Mouse (Mus musculus): ENCODE results near the gene Tmem121b. TPM values are rescaled to one million over a fixed set of nuclear protein-coding genes. Genes with fewer than 3 reads are reported as not detected.

Tmem121b gene
- polyA plus RNA-seq, 2 experiments = 0.21 to 0.52 TPM

DNA sequence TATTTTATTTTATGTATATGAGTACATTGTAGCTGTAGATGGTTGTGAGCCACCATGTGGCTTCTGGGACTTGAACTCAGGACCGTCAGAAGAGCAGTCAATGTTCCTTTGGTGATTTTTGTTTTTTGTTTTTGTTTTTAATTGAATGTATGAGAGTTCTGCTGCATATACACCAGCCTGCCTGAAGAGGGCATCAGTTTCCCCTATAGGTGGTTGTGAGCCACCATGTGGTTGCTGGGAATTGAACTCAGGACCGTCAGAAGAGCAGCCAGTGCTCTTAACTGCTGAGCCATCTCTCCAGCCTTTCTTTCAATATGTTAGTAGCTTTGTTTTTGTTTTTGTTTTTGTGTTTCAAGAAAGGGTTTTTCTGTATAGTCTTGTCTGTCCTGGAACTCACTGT is 42.7 kb upstream of the Tmem121b start:
- Histone ChIP-seq H3K4me3 (replicated peaks; ENCODE audit: low read length) (no peak overlapping the region), H3K27me3 (ENCODE audit: control insufficient read depth, insufficient read depth, low read length) (no peaks in the 10 kb centered on the region), H3K9ac (ENCODE audit: low read depth, low read length, severe bottlenecking) (no peak overlapping the region), H3K4me1 (ENCODE audit: control insufficient read depth, insufficient read depth, low read length) (peaks cover 4% of the 10 kb centered on the region; the same call in 1 of the 2 replicates), H3K27ac (replicated peaks; ENCODE audit: low read depth, low read length) (no peak overlapping the region), H3K9me3 (ENCODE audit: control insufficient read depth, low read length) (no peaks in the 10 kb centered on the region), H3K36me3 (ENCODE audit: control insufficient read depth, insufficient read depth, low read length) (no peaks in the 10 kb centered on the region), H3K4me2 (replicated peaks; ENCODE audit: low read depth, low read length, severe bottlenecking) (no peak overlapping the region)
- no peak for ATAC-seq (ENCODE audit: low FRiP score, low read depth)
- WGBS = 77% methylated on average over 2 of the region's 2 CpGs
- TF ChIP-seq POLR2A (IDR thresholded peaks at IDR 0.05; ENCODE audit: borderline replicate concordance, extremely low read depth, insufficient read depth, insufficient read length) = no peak
- DNase-seq (ENCODE audit: low spot score) = no peak

DNA sequence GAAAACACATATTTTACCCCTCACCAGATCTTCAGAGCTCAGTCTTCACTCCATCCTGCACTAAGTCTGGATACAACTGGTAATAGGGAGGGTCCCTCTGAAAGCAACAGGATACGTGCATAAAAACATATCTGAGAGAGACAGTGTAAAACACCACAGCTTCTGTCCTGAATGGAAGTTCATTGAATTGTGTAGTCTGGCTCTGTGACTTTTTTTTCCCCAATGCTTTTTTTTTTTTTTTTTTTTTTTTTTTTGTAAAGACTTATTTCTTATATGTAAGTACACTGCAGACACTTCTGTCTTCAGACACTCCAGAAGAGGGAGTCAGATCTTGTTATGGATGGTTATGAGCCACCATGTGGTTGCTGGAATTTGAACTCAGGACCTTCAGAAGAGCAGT is 39.0 kb upstream of the Tmem121b start:
- no peak for TF ChIP-seq POLR2A (IDR thresholded peaks at IDR 0.05; ENCODE audit: borderline replicate concordance, extremely low read depth, insufficient read depth, insufficient read length)
- Histone ChIP-seq H3K4me1 (ENCODE audit: control insufficient read depth, insufficient read depth, low read length) (peaks cover 10% of the 10 kb centered on the region), H3K36me3 (ENCODE audit: control insufficient read depth, insufficient read depth, low read length) (no peaks in the 10 kb centered on the region; the same call in 1 of the 2 replicates), H3K4me3 (replicated peaks; ENCODE audit: low read length) (no peak overlapping the region), H3K9ac (ENCODE audit: low read depth, low read length, severe bottlenecking) (no peak overlapping the region), H3K27ac (replicated peaks; ENCODE audit: low read depth, low read length) (no peak overlapping the region), H3K27me3 (ENCODE audit: control insufficient read depth, insufficient read depth, low read length) (no peaks in the 10 kb centered on the region), H3K9me3 (ENCODE audit: control insufficient read depth, low read length) (no peaks in the 10 kb centered on the region), H3K4me2 (replicated peaks; ENCODE audit: low read depth, low read length, severe bottlenecking) (no peak overlapping the region)
- no peak for ATAC-seq (ENCODE audit: low FRiP score, low read depth)
- WGBS = 80% methylated on average over 1 of the region's 1 CpGs
- no peak for DNase-seq (ENCODE audit: low spot score)

DNA sequence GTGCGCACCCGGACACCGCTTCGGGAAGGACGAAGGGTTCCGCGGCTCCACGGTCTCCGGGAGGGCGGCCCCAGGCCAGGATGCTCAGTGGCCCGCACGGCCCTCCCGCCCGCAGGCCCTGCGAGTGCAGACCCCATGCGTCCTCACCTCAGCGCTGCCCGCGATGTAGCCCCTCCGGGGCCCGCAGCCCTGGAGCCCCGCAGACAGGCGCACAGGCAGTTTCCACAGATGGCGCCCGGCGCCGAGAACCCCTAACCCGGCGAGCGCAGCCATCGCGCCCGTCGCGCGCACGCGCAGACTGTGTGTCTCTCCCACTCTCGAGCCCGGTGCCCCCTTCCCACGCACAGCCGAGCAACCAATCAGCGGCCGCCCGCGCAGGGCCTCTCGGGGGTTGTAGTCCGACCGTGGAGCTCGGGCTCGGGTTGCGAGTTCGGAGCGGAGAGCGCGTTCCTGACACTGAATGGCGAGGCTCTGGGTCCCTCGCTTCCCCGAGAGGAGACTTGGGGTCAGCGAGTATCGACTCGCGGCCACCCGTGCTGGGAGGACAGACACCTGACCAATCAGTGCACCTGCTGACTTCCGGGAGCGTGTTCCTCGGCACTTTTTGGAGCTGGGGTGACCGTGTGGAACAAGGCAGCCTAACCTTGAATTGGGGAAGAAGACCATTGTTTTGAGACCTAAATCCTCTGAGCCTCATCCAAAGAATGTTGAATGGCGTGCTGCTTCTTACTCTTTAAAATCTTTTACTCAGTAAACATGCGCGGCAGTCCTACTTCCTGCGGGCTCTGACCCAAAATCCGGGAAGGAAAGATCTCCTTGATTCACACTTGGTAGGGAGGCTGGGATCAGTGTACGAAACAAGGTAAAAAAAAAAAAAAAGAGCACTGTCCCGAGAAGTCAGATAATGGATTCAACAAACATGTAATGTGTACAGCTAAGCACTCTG is 37.7 kb upstream of the Tmem121b start, which contains the start of gene Hdhd5:
Gene Hdhd5 (minus strand): TSS at position 300 of the 946 bp plus-strand sequence.
- peaks cover 10% of the 10 kb centered on the region for H3K4me1 ChIP-seq (ENCODE audit: control insufficient read depth, insufficient read depth, low read length)
- H3K27me3 ChIP-seq (ENCODE audit: control insufficient read depth, insufficient read depth, low read length) = no peaks in the 10 kb centered on the region
- peak; percentile 93; the same call in 1 of the 2 replicates for TF ChIP-seq POLR2A (IDR thresholded peaks at IDR 0.05; ENCODE audit: borderline replicate concordance, extremely low read depth, insufficient read depth, insufficient read length)
- H3K4me2 ChIP-seq (replicated peaks; ENCODE audit: low read depth, low read length, severe bottlenecking) = peak within 1 kb of the TSS; percentile 80
- under 1% methylated on average over 57 of the region's 75 CpGs for WGBS
- peak within 1 kb of the TSS; percentile 90 for H3K4me3 ChIP-seq (replicated peaks; ENCODE audit: low read length)
- H3K9me3 ChIP-seq (ENCODE audit: control insufficient read depth, low read length) = no peaks in the 10 kb centered on the region
- H3K27ac ChIP-seq (replicated peaks; ENCODE audit: low read depth, low read length) = peak within 1 kb of the TSS; percentile 33; the same call in 1 of the 2 replicates
- H3K9ac ChIP-seq (ENCODE audit: low read depth, low read length, severe bottlenecking) = peak within 1 kb of the TSS; percentile 84
- no peaks in the 10 kb centered on the region; the same call in 1 of the 2 replicates for H3K36me3 ChIP-seq (ENCODE audit: control insufficient read depth, insufficient read depth, low read length)
- DNase-seq (ENCODE audit: low spot score) (peak; percentile 95), ATAC-seq (ENCODE audit: low FRiP score, low read depth) (peak; percentile 97)

DNA sequence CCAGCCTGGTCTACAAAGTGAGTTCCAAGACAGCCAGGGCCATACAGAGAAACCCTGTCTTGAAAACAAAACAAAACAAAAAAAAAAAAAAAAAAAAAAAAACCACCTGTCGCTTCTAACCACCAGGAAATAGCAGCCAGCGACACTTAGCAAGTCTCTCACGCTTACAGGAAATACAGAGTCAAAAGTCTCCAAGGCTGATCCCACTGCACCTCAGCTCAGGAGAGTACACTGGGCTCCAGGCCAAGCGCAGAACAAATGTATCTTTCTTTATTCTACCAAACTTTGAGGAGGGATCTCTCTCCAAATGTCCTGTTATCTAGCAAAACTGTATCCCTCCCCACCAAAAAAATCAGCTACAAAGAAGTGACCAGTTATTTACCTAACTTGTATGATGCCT is 35.5 kb upstream of the Tmem121b start:
- no peak overlapping the region for H3K9ac ChIP-seq (ENCODE audit: low read depth, low read length, severe bottlenecking)
- H3K27ac ChIP-seq (replicated peaks; ENCODE audit: low read depth, low read length) = no peak overlapping the region
- no peak overlapping the region for H3K4me3 ChIP-seq (replicated peaks; ENCODE audit: low read length)
- ATAC-seq (ENCODE audit: low FRiP score, low read depth) = no peak
- H3K4me2 ChIP-seq (replicated peaks; ENCODE audit: low read depth, low read length, severe bottlenecking) = no peak overlapping the region; the same call in 1 of the 2 replicates
- no peak for TF ChIP-seq POLR2A (IDR thresholded peaks at IDR 0.05; ENCODE audit: borderline replicate concordance, extremely low read depth, insufficient read depth, insufficient read length)
- 65% methylated on average over 4 of the region's 4 CpGs for WGBS
- DNase-seq (ENCODE audit: low spot score) = no peak
- H3K4me1 ChIP-seq (ENCODE audit: control insufficient read depth, insufficient read depth, low read length) = peaks cover 10% of the 10 kb centered on the region
- H3K9me3 ChIP-seq (ENCODE audit: control insufficient read depth, low read length) = no peaks in the 10 kb centered on the region
- H3K27me3 ChIP-seq (ENCODE audit: control insufficient read depth, insufficient read depth, low read length) = no peaks in the 10 kb centered on the region
- H3K36me3 ChIP-seq (ENCODE audit: control insufficient read depth, insufficient read depth, low read length) = no peaks in the 10 kb centered on the region; the same call in 1 of the 2 replicates

DNA sequence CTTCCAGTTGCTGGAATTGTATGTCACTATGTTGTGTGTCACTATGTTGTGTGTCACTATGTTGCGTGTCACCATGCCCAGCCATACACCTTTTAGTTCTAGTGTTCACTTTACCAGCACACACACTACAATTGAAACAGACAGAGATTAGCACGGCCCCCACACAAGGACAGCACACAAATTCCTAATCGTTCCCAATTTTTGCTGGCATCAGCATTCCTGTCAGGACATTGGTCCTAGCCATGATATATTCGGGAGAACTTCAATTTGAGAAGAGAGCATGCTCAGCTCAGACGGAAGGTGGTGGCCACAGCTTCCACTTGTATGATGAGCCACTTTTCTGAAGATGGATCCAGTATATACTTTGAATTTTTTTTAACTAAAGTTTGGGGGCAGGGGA is 31.2 kb upstream of the Tmem121b start:
- 90% methylated on average over 5 of the region's 5 CpGs for WGBS
- no peaks in the 10 kb centered on the region for H3K9me3 ChIP-seq (ENCODE audit: control insufficient read depth, low read length)
- H3K36me3 ChIP-seq (ENCODE audit: control insufficient read depth, insufficient read depth, low read length) = peaks cover 28% of the 10 kb centered on the region
- no peak for TF ChIP-seq POLR2A (IDR thresholded peaks at IDR 0.05; ENCODE audit: borderline replicate concordance, extremely low read depth, insufficient read depth, insufficient read length)
- peaks cover 5% of the 10 kb centered on the region for H3K4me1 ChIP-seq (ENCODE audit: control insufficient read depth, insufficient read depth, low read length)
- H3K4me2 ChIP-seq (replicated peaks; ENCODE audit: low read depth, low read length, severe bottlenecking) = no peak overlapping the region
- no peaks in the 10 kb centered on the region for H3K27me3 ChIP-seq (ENCODE audit: control insufficient read depth, insufficient read depth, low read length)
- ATAC-seq (ENCODE audit: low FRiP score, low read depth) = no peak
- no peak for DNase-seq (ENCODE audit: low spot score)
- no peak overlapping the region for H3K4me3 ChIP-seq (replicated peaks; ENCODE audit: low read length)
- no peak overlapping the region for H3K9ac ChIP-seq (ENCODE audit: low read depth, low read length, severe bottlenecking)
- no peak overlapping the region for H3K27ac ChIP-seq (replicated peaks; ENCODE audit: low read depth, low read length)
